Mouse (Mus musculus) myocyte (in vitro differentiated cells): ENCODE results near the gene Smpd3.

Experiments used
- CEBPB ChIP-seq: IDR thresholded peaks from 2 replicates; pipeline ENCODE4 v1.6.1; 2011; ENCODE audit warnings: mild to moderate bottlenecking, moderate library complexity; ENCODE audit not compliant: poor library complexity, insufficient read depth, severe bottlenecking
- E2F4 ChIP-seq: IDR thresholded peaks from one replicate; pipeline ENCODE4 v1.6.1; 2011; ENCODE audit warnings: mild to moderate bottlenecking, control low read depth, moderate library complexity; ENCODE audit not compliant: insufficient read depth
- MAX ChIP-seq: IDR thresholded peaks from one replicate; pipeline ENCODE4 v1.6.1; 2011; ENCODE audit warnings: low read depth, mild to moderate bottlenecking, control low read depth
- MYOD1 ChIP-seq, 3 experiments: IDR thresholded peaks; one replicate each; pipeline ENCODE4 v1.6.1; 2011; ENCODE audit warnings: control low read depth in 2 of 3, low read depth in 2 of 3, mild to moderate bottlenecking in 2 of 3, moderate library complexity in 1 of 3; ENCODE audit not compliant: insufficient read length in 2 of 3, control insufficient read depth in 1 of 3
- MYOG ChIP-seq, 3 experiments: IDR thresholded peaks; one replicate each; pipeline ENCODE4 v1.6.1; 2011; ENCODE audit warnings: control low read depth in 2 of 3, low read depth in 2 of 3, mild to moderate bottlenecking in 2 of 3; ENCODE audit not compliant: insufficient read length in 2 of 3, control insufficient read depth in 1 of 3, insufficient read depth in 1 of 3
- POLR2A ChIP-seq: IDR thresholded peaks from one replicate; pipeline ENCODE4 v1.6.1; 2011; ENCODE audit warnings: low read depth, mild to moderate bottlenecking, control low read depth, moderate library complexity; ENCODE audit not compliant: insufficient read length
- POLR2AphosphoS2 ChIP-seq: IDR thresholded peaks from one replicate; pipeline ENCODE4 v1.6.1; 2011; ENCODE audit warnings: low read depth, control low read depth; ENCODE audit not compliant: insufficient read length
- REST ChIP-seq: IDR thresholded peaks from one replicate; pipeline ENCODE4 v1.6.1; 2011; ENCODE audit warnings: mild to moderate bottlenecking, control low read depth, moderate library complexity; ENCODE audit not compliant: insufficient read depth, insufficient read length
- TCF12 ChIP-seq: IDR thresholded peaks from one replicate; pipeline ENCODE4 v1.6.1; 2011; ENCODE audit warnings: mild to moderate bottlenecking, control low read depth; ENCODE audit not compliant: poor library complexity, insufficient read depth, severe bottlenecking
- USF1 ChIP-seq: IDR thresholded peaks from one replicate; pipeline ENCODE4 v1.6.1; 2011; ENCODE audit warnings: low read depth, mild to moderate bottlenecking, control low read depth, moderate library complexity

GRCm38 (mm10) chr8:106232751-106233150 lies 105.0 kb downstream of the Smpd3 start:
- TF ChIP-seq POLR2A, result no peak
- no peak for TF ChIP-seq USF1
- TF ChIP-seq POLR2AphosphoS2, result no peak
- no peak for TF ChIP-seq TCF12
- no peak for TF ChIP-seq MYOG (IDR thresholded peaks at IDR 0.05; ENCODE audit: control insufficient read depth in 1 of 3, insufficient read depth in 1 of 3, insufficient read length in 2 of 3, low read depth in 2 of 3)
- no peak for TF ChIP-seq MYOD1 (IDR thresholded peaks at IDR 0.05; ENCODE audit: control insufficient read depth in 1 of 3, insufficient read length in 2 of 3, low read depth in 2 of 3)
- TF ChIP-seq E2F4, result no peak
- no peak for TF ChIP-seq CEBPB
- no peak for TF ChIP-seq REST
- no peak for TF ChIP-seq MAX
